Mouse (Mus musculus): ENCODE results near the gene Cep68.
A peak's percentile ranks its signal among the peaks of the same experiment; 100 is the strongest.

Cep68 gene

DNA sequence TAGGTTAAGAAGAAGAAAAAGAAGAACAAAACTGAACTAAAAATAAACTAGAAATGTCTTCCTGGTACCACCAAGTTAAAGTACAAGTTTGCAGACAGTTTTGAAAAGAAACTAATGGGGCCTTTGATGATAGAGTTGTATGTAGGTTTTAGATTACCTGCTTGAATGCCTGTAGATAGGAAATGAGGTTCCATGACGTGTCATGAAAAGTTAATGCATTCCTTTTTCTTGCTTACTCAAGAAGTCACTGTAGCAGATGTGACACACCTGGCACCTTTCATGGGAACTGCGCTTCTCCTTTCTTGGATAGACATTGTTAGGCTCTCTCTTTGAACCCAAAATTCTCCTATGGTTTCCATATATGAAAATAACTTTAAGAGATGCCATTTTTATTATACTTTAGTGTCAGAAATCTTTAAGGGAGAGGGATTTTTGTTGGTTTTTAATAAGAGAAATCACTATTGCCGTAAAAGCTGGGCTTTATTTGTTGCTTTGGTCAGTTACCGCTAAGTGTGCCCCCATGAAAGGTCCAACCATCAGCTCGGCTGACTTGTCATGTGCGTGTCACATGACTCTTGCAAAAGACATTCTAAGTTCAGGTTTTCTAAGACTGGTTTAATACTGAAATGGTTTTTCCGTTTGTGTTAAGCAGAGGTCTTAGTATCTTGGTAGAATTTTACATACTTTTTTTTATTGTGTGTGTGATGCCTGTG lies 46.8 kb downstream of the Cep68 start:
- DNase-seq, result peak; percentile 19

DNA sequence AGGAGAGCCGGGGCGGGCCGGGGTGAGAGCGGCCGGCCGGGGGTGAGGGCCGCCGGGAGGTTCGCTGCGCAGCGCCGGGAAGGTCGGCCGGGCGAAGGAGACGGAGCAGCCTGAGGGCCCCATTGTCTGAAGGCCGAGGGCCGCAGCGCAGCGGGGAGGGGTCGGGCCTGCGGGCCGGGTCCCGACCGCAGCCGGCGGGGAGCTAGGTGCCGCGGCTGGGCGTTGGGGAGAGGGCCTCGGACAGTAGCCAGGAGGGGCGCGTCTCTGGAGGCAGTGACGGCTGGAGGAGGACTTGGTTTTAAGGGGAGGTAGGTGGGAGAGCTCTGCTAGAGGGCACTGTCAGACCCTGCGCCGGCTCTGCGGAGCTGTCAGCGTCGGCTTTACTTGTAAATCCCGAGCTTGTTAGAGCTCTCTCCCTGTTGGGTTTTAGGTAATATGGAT lies 47.5 kb downstream of the Cep68 start:
- DNase-seq, result peak; percentile 64

DNA sequence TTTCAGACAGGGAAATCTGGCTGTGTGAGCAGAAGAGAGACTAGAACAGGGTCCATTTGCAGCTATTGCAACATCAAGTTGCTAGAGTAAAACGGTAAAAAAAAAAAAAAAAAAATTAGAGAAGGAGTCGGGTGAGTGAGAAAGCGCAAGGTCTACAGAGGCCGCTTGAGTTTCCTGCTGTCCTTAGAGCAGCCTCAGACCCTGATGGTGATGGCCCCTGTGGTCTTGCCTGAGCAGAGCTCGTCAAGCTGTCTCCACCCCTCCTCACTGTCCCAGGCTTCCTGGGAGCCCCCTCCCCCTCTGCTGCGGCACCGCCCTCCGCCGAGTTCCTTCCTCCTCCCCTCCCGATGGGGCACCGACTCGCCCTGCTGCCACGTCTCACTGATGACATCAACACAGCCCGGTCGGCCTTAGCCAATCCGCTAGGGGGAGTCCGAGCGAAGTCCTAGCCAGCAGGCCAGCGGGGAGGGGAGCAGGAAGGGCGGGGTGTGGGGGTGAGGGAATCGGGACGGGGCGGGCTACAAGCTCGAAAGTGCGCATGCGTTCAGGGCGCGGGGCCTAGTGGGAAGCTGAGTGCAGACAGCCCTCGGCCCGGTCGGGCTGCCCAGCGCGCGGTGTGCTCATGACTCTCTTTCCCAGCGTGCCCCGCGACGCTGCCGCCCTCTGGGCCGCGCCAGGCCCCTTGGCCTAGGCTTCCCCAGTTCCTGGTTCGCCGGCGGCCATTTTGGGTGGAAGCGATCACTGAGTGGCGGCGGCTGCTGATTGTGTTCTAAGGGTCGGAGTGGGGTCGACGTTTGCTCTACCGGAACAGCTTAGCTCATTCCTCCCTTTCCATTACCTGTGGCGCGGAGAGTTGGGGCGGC lies 48.3 kb downstream of the Cep68 start, which contains the start of gene Rab1a:
TSS of gene Rab1a (plus strand) at position 720 of the 863 bp plus-strand sequence.
- DNase-seq, result peak; percentile 100

DNA sequence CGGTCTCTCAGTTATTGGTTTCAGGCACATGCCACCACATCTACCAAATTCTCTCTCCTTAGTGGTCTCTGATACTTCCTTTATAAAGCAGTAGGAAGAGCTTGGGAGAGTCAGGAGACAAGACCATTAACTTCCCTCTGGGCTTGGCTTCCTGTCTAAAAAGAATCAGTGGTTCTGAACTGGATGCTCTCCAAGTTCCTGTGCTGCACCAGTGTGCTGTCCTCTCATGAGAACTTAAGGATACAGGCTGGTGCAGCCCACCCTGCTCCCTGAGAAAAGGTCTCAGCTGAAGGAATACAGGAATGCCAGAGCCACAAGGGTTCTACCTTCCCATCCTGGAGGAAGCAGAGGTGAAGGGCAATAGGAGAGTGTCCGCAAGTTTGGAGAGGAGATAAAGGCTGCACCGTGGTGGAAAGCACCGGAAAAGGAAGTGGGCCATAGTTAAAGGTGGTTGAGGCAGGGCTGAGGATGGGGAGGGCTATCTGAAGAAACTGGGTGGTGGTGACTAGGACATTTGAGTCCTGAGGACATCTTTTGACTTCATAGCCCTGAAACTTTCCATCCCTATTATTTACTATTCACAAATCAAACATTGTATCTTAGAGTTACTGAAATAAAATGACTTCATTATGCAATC lies 56.0 kb downstream of the Cep68 start:
- no peak for DNase-seq

DNA sequence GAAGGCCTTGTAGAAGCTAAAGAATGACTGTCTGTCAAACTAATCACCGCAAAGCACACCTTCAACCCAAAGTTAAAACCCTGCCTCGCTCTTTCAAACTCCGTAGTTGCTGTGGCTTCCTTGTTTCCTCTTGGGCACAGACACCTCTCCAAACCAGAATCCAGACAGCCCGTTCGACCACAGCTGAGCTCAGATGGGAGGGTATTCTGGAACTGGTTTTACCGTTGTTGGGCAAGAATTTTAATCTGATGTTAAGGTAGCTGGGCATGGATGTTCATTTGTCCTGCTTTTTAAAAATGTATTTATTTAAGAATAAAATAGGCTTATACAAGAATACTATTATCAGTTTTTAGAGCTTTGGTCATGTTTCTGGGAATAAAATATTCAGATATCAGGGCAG lies 62.0 kb downstream of the Cep68 start:
- DNase-seq, result no peak

Measured in liver (tissue).